Mouse (Mus musculus): ENCODE data around the gene Trmo.

Trmo gene
- long read RNA-seq, experiment 1, transcript Trmo-201 (5 exons, 1,527 nt), result major isoform, 9 of 9 reads
- long read RNA-seq, experiment 1, partial matches to known transcripts, result 0 of 9 reads
- long read RNA-seq, experiment 1, other reads (novel, unspliced or antisense), result 0 of 9 reads
- long read RNA-seq, experiment 2, transcript Trmo-201 (5 exons, 1,527 nt), result major isoform, 5 of 6 reads
- long read RNA-seq, experiment 2, partial matches to known transcripts, result 1 of 6 reads
- long read RNA-seq, experiment 2, other reads (novel, unspliced or antisense), result 0 of 6 reads

DNA sequence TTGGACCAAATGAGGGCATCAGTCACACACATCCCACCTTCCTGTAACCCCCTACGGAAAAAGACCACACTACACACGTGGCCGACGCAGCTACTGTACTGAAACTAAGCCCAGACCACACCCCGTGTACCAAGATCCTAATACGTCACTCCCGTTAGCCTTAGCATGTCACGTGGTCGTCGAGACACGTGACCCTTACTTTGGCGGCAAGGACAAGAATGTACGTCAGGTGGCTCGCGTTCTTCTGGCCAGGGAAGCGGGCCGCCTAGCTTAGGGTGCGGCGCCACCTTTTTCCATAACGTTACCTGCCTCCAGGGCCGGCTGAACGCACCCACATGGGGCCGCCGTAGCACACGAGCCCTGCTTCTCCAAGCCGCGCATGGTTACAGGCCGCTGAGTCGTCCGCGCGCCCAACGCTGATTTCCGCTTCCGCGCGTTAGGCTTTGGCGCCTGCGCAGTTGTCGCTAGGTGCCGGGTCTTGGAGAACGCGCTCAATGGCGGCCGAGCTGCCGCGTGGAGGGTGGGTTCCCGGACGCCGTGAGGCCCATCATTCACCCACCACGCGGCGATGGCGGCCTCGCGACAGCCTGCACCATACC lies at the start of gene Trmo:
Gene Trmo, minus strand, starts transcription at position 425 of the 599 bp plus-strand sequence.
- intact Hi-C loops (cut with DNase I), result no loop called here

DNA sequence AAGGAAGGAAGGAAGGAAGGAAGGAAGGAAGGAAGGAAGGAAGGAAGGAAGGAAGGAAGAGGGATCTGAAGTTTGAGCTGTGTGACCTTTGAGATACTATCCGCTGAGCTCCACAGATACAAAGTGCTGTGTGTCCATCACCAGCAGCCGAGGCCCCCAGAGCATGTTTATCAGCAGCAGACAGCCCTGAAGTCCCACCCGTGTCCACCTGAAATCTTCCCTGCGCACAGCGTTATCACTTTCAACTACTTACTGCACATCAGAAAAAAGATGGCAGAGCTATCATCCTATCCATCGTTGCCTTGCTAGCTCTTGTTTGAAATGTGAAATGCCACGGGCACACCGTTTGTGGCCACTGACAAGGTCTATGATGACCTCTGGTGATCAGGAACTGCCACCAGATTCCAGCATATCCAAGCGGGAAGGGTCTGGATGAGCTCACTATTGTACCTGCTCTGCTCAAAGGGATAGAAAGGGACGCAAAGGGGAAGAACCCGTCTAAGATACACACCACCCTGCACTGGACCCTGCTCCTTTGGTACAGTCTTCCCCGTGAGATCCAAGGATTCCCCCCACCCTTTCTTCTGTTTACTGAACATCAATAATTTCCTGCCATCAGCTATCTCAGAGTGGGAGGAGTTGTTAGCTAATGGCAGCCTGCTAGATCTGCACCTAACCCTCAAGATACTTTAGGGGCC lies 43.3 kb upstream of the Trmo start:
- intact Hi-C loops (cut with DNase I), result no loop called here

DNA sequence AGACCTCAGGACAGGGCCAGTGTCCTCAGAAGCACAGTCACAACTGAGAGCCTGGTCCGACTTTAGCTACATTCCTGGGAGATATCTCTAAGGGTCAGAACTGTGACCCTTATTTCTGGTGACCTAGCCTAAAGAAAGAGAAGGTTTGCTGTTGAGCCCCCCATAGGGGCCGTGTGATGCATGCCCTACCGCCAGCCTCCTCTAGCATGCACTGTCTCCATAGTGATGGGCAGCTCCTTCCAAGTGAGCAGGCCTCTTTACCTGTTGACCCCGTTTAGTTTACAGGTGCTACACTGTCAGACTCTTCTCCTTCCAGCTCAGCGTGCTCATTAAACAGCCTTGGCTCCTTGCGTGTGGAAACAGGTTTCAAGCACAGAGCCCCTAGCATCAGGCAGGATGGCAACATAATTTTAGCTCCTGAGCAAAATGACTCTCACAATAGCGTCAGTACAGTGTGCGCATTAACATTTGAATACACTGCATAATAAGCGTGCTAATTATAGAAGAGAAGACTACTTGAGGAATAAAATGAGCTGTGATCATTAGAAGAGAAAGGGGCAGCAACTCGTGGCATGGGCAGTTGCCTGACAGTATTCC lies 39.8 kb upstream of the Trmo start:
- intact Hi-C loops (cut with DNase I), result no loop called here

- intact Hi-C loops (cut with DNase I), result no loop called here
Observed at GRCm38 (mm10) chr4:46422625-46423024, 33.4 kb upstream of the Trmo start.

DNA sequence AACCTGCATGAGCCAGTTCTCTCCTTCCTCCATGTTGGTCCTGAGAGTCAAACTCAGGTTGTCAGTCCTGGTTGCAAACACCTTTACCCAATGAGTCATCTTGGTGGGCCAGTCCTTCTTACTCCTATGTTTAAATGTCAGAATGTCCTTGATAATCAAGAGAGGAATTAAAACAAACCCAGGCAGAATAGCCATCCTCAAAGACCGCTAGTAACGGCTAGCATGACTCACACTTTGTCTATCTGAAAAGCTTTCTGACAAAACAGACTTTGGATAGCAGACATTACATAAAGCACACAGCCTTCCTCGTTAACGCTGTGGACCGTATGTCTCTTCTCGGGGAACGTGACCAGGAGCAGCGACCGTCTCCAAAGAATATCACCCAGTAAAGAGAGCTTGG lies 29.6 kb upstream of the Trmo start:
- intact Hi-C loops (cut with DNase I), result no loop called here

GRCm38 (mm10) chr4:46417491-46417890 lies 28.3 kb upstream of the Trmo start:
- intact Hi-C loops (cut with DNase I), result no loop called here

DNA sequence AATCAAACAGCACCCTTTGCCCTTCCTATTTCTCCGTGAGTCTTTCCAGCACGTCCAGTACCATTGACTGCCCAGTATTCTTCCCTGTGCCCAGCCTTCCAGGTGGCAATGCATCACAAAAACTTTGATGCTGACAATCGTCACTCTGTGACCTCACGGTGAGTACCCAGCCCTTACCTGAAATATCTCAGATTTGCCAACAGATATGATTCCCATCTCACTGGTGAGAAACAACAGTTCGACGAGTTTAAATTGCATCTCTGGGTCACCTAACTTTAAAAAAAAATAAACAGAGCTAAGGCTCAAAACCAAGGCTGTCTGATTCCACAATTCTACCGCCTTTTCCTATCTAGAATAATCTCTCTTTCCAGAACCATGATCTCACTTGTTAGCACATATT lies 24.2 kb upstream of the Trmo start, which contains the start of gene Hemgn:
Gene Hemgn, minus strand, starts transcription at position 101 of the 400 bp plus-strand sequence.
- intact Hi-C loops (cut with DNase I), result no loop called here

DNA sequence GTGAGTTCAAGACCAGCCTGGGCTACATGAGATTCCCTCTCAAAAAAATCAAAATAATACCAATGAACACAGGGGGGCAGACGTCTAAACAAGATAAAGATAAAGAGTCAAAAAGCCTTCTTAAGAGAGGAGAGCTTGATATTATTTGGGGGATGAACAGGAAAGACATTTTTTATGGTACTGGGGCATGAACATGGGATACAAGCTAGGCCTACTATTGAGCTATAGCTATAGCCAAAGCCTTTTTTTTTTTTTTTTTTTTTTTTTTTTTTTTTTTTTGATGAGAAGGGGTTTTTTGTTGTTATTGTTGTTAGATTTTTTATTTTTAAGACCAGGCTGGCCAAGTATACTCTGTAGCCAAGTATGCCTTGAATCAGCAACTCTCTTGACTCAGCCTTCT lies 22.9 kb upstream of the Trmo start:
- intact Hi-C loops (cut with DNase I), result no loop called here

DNA sequence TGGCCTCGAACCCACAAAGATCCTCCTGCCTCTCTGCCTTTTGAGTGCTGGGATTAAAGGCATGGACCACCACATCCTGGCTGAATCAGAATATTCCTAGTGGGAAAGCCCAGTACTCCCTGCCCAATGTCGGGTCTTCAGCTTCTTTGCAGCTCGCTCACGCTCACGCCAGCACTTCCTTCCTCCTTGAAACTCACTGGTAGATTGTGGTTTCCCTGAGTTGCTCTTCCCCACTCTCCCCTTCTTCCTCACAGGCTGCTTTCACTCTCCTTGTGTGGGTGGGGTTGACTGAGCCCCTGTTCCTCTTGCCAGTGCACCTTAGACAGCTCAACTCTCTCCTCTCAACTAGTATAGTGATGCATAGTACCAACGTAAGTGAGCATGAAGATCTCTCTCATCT lies 22.3 kb upstream of the Trmo start:
- intact Hi-C loops (cut with DNase I), result no loop called here

DNA sequence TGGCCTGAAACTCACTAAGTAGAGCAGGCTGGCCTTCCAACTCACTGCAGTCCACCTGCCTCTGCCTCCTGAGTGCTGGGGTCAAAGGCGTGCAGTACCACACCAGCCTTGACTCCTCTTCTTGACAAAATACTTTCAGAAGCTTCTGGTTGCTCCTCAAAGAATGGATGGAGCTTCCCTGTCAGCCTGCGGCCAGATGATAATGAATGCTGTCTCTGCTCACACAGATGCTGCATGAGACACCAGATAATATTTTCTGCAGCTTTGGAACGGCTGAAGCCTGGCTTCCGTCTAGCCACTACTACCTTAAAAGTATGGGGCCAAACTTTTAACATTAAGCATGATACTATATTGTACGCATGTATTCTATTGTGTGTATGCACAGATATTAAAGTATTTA lies 21.4 kb upstream of the Trmo start:
- intact Hi-C loops (cut with DNase I), result no loop called here

DNA sequence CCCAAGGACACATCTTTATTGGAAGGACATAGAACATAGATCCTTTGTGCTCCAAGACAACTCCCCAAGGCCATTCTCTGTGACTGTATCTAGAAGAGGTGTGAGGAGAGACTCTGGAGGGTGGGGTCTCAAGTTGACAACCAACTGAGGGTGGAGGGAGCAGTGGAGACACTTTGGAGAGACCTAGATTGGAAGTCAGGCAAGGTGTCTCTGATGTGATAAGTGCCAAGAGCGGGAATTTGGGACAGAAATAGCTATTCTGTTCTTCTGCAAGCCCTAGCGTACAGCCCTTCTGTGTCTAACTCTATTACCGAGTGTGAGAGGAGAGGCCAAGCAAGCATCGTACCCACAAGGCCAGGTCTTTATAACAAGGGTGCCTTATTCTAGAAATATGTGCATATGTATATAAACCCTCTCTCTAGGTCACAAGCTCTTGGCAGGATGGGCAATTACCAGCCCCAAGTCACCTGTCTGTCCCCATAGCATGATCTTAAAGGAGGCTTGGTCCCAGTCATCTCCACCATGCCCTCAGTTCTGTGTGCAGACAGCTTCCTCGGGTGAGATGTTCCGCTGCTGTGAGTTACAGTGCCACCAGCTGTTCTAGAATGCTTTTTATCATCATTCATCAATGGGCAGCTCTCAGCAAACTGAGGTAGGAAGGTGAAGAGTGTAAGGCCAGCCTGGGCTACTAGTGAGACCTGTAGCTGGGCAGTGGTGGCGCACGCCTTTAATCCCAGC lies 17.9 kb upstream of the Trmo start:
- intact Hi-C loops (cut with DNase I), result no loop called here

DNA sequence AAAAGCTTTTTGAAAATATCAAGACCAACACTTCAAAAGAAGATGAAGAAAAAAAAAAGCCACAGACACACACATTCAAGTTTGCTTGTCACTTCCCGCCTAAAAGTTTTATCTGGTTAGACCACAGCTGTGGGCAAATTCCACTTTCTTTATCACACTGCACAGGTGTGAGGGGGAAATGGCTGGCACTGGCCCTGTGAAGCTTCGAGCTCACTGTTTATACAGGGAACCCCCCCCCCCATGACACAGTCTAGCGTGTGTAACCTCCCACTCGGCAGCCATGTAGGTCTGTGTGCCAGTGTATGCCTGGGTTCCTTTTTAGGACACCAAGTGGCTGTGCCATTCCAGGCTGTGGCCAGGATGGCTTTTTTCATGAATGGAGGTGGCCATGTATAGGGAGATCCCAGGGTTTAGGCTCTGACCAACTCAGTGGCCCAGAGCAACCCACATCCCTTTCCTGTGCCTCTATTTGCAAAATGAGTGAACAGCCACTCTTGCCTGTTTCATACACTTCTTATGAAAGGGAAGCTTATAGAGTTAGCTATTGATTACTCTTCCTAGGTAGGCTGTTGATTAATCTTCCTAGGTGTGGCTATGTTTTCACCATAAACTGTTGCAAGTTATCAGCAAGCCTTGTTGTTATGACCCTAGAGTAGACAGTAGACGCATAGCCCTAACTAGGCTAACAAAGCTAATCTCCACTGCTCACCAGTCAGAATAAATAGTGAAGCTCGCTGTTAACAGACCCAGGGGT lies 15.0 kb upstream of the Trmo start:
- intact Hi-C loops (cut with DNase I), result no loop called here

GRCm38 (mm10) chr4:46398839-46399238 lies 9.6 kb upstream of the Trmo start:
- intact Hi-C loops (cut with DNase I), result no loop called here

- intact Hi-C loops (cut with DNase I), result no loop called here
Observed at GRCm38 (mm10) chr4:46395736-46396135, 6.5 kb upstream of the Trmo start.

DNA sequence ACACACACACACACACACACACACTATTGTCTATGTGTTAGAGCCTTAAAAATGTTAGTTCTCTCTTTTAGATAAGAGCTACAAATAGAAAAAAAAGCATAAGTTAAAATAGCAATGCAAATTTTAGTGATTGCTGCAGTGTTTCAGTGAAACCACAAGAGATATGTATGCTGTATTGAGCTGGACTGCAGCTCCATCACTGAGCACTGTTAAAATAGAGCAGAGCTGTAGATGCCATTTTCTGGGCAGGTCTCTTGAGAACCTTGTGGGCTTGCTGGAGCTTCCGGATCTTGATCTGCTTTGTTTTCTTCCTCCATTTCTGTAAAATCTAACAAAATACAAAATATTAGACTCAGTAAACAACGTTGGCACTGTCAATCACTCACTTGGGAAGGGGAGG lies 5.2 kb upstream of the Trmo start:
- intact Hi-C loops (cut with DNase I), result loop anchor here (5.0 kb wide), 1 partner anchor 68 kb away; no protein-coding TSS in a partner anchor

GRCm38 (mm10) chr4:46390390-46390970 lies 1.2 kb upstream of the Trmo start:
- intact Hi-C loops (cut with DNase I), result loop anchor here (5.0 kb wide), 1 partner anchor 72 kb away; no protein-coding TSS in a partner anchor

DNA sequence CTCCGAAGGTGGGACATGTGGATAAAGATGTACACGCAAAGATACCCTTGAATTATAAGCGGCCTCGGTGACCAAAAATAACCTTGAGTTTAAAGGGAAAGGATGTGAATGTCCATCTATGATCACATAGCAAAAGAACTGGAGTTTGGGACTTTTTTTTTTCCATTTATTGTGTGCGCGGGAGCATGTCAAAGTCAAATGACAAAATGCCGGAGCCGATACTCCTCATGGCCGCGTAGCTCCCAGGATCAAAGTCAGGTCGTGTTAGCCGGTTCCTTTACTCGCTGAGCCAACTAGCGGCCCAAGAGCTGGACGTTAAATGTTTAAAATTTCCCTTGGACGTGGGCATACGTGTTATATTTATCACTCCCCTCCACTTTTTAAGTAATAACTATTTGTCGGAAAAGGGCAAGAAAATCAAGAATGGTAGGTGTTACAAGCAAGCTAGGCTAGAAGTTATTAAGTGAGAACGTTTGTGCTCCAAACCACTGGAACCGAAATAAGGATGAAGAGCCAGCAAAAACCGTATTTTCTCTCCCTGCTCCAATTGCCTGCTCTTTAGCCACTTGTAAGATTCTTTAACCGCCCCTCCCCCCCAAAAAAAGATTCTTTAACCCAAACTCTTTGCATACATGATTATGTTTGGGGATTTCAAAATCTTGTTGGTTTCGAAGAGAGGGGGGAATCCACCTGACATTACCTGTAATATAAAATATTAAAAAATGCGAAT lies 540 bp upstream of the Trmo start:
- intact Hi-C loops (cut with DNase I), result loop anchor here (5.0 kb wide), 1 partner anchor 73 kb away; no protein-coding TSS in a partner anchor

DNA sequence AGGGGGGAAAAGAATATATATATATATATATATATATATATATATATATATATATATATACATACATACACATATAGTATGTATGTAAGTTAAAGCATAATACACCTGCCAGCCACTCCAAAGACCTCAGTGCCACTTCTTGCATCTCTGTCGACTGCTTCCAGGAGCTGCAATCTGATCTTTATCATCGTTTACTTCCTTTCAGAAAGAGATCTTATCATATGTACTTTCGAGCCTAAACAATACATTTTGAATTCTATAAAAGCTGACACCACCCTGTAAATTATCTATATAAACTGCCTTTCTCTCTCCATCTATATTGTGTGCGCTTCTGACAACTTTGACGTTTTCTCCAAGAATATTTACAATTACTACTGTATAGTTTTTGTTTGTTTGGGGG lies 681 bp downstream of the Trmo start:
- intact Hi-C loops (cut with DNase I), result no loop called here

- intact Hi-C loops (cut with DNase I), result loop anchor here (5.0 kb wide), 1 partner anchor 173 kb away; no protein-coding TSS in a partner anchor
Observed at GRCm38 (mm10) chr4:46374869-46375368, 14.3 kb downstream of the Trmo start.
